Mouse (Mus musculus) CD4-positive, CD25-positive, alpha-beta regulatory T cell, adult 4 months (primary cell): Measurements from ENCODE around the gene Nbeal1. TPM values are rescaled to one million over a fixed set of nuclear protein-coding genes. Genes with fewer than 3 reads are reported as not detected.
"Not testable (repeated sequence)": the region's sequence is repeated elsewhere in the genome, so short reads cannot be mapped to it uniquely, and the experiment has no call there.

Experiments
- ATAC-seq: one replicate; pipeline ENCODE4 v1.8.0; 2017
- polyA plus RNA-seq, 2 experiments: library from polyadenylated mRNA; unstranded; fragments of 100-300 nt; shearing (Covaris generic); gene quantifications; one replicate each; pipeline ENCODE4 v1.2.1; 2017

Nbeal1 gene
- 1 to 10 TPM; 7.4 to 8.0 TPM for polyA plus RNA-seq

DNA sequence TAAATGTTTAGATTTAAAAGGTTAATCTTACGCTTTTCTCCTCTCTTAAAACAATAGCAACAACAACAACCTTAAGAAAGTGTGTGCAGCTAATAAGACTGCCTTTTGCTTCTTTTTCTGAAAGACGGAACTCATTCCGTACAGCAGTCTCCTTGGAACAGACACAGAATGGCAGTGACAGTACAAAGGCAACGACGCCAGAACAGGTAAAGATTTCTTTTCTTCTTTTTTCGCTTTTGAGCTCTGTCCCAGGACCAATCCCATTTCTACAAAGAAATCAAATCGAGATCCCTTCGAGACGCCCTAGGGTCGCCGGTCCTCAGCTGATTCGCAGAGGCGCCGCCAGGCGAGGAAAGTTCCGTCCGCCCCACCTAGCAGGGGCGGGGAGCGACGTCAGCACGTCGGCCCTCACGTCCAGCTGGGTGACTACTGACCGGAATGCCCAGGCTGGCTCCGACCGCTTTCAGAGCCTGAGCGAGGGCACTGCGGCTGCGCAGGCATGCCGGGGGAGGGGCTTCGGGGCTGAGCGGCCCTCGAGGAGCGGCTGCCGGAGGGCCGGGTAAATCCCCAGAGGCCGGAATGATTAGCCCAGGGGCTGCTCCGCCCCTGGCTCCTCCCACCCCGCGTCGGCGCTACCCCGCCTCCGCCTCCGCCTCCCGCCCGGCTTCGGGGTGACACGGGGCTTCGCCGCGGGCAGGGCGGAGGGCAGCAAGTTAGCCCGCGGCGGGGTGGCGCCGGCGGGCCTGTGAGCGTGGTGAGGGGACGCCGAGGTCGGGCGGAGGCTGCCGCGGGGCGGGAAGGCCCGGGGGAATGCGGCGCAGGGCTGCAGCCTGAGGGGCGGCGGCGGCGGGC lies at the start of gene Nbeal1:
Gene Nbeal1, plus strand, starts transcription at position 668 of the 852 bp plus-strand sequence.
- peak; percentile 89 for ATAC-seq

DNA sequence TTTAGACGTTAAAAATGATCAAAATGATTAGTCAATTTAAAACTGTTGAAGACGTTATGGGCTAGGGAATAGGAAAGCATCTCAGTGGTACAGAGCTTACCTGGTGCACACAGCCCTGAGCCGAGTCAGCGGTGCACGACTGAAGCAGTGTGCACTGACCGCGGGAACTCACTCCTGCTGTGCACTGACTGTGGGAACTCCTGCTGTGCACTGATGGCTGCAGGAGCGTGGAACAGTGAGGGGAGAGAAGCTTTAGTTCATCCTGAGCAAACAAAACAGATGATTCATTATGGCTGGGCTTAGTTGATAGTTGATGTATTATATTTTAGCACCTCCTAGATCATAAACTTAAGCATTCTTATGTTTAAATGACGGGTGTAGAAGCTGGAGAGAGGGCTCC lies 43.1 kb upstream of the Nbeal1 start:
- ATAC-seq: no peak

DNA sequence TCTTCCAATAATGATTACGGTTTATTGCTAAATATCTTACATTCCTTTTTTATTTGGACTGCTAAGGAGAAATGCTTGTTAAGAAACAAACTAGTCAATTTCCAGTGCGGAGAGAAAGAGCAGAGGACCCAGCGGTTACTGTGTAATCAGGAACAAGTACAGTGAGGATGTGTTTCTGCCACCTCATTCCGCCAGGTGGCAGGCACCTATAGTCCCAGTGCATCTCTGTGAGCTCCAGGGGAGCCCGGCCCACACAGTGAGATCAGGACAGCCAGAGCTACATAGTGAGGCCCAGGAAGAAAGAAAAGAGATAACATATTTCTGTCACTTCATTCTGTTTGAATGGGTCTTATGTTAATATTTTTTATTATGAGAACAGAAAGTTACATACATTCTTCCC lies 27.7 kb upstream of the Nbeal1 start:
- ATAC-seq: no peak

DNA sequence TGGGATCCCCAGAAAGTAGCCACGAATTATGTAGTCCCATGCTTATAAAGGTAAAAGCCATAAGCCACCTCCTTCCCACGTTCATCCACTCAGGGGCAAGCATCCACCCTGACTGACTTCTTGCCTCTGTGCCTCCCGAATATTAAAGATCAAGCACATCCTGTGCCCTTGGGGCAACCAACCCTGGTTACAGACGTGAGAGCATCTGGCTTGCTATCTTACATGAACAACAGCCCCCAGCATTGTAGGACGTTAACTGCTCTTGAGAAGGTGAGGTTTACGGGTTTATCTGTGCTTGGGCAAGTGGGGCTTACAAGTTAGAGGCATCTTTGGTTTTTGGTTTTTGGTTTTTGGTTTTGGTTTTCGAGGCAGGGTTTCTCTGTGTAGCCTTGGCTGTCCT lies 23.7 kb upstream of the Nbeal1 start:
- ATAC-seq: no peak

DNA sequence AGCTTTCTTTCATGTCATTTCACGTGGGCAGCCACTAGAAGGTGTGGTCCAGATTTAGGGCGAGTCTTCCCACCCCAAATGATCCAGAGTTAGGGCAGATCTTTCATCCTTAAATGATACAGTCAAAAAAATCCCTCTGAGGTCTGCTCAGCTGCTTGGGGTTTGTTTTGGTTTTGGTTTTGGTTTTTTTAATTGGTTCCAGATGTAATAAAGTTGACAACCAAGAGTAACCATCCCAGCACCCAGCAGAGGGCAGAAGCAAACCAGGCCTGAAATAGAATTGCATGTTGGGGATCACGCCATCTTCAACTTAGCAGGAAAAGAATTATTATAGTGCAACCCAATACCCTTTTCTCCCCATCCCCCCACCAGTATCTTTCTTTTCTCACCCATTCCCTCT lies 22.0 kb upstream of the Nbeal1 start:
- peak; percentile 98 for ATAC-seq

DNA sequence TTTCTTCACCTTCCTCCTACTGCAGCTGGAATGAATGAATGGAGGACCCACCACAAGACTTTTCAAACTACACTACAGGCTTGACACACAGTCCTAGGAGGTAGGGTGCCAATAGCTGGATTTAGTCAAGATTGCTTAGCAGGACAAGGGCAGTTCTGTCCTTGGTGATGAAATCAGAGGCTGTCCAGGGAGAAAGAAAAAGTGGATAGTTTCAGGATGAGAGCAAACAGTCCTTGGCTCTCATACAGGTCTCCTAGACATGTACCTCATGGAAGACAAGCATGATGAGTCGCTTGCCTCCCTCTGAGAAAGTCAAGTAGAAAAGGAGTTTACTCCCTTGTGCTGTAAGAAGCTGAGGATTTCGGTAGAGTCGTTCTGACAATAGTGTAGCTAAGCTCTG lies 16.7 kb upstream of the Nbeal1 start:
- ATAC-seq: no peak

DNA sequence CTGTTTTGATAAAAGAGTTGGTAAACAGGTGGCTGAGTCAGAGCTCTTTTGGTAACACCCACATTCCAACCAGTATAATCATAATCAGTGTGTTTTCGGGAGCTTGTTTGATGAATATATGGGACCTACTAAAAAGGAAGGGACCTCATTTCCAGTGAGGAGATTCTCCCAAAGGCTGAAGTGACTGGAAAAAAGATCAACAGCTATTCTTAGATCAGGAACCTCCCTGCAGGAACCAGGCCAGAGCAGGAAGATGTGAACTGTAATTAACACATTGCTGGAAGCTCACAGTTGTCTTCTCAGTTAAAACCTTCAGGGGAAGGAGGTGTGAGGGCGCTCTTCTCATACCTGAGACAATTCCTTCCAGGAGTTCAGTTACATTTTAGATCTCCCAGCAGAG lies 10.8 kb upstream of the Nbeal1 start:
- ATAC-seq: no peak

DNA sequence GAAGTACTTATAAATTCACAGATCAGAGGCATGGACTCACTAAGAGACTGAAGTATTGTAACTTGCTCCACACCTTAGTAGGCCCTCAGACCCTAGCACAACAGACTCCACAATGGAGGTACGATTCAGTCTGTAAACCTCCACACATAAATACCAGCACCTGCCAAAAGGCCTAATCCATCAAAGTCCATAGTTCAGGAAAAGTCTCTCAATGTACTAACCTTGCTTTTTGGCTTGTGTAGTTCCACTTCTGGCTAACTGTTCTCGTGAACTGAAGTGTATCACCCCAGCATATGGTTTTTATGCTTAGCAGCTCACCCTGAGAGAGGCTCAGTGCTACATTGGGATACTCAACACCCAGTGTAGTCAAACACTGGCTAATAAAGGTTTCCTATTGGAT lies 10.1 kb upstream of the Nbeal1 start:
- ATAC-seq: no peak

DNA sequence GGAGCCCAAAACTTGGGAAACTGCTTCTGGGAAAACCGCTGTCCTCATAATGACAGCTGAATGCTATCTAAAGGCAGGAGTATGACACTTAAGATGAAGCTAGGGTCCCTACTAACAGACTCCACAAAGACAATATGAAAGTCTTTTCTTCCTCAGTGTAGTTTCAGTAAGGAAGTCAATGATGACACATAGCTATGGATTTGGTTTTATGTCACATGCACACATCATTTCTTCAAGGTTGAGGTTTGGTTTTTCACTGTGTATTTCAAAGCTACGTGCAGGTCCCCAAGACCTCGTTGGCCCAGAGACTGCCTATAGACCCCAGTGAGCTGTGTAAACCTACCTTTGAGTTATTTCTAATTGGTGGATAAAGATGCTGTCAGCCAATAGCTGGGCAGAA lies 7.3 kb upstream of the Nbeal1 start:
- ATAC-seq: no peak

DNA sequence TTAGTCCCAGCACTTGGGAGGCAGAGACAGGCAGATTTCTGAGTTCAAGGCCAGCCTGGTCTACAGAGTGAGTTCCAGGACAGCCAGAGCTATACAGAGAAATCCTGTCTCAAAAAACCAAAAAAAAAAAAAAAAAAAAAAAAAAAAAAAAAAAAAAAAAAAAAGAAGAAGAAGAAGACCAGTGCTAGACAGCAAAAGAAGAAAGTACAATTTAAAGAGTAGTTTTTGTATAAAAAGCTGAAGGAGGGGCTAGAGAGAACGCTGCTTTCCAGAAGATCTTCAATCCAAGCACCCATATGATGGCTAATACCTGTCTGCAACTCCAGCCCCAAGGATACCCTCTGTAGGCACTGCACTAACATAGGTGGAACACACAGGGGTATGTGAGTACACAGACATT lies 2.6 kb upstream of the Nbeal1 start:
- not testable (repeated sequence) for ATAC-seq

DNA sequence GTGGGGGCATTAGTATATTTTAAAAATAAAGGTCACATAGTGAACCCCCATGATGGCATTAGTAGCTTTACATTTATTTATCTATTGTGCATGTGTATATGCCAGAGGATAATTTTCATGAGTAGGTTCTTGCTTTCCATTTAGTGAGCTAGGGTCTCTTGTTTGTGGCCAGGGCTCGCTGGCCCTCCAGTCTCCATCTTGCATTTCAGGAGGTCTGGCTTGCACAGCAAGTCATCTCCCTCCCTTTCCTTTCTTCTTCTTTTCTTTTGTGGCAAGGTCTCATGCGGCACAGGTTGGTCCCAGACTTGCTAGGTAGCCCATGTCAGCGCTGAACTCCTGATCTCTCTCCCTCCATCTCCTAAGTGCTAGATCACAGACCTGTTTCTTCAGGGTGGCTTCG lies 1.0 kb upstream of the Nbeal1 start:
- no peak for ATAC-seq

DNA sequence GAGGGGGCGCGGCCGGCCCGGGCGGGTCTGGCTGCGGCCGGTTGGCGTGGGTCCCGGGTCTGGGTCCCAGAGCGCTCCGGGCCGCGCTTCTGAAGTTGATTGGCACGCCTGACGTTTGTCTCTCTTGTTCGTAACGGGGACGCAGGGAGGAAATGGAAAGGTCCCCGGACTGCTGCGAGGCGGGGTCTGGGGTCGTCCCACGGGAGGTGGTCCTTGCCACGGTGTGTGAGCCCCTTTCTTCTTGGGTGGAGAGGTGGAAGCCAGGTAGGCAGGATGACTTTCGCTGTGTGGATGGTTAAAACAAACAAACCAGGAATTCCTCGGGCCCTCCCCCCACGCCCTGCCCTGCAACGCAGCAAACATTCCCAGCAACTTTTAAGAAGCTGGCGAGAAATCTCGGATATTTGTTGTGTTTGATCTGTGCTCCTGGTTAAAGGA lies 404 bp downstream of the Nbeal1 start:
- ATAC-seq: peak; percentile 16

DNA sequence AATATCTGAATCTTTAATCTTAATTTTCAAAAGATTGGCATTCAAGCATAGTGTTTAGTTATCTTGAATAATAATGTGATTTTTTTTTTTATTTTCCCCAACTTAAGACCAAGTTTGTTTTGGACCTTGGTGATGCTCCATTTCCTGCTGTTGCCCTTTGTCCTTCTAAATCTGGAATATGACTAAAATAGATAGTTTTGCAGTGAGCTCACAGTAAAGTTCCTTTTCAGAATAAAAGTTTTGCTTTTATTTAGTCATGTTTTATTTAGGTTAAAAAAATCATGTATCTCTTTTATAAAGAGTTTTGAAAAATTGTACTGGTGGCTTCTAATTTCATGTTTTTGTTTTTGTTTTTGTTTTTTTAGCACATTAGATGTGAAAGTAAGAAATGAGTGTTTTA lies 8.1 kb downstream of the Nbeal1 start:
- no peak for ATAC-seq

DNA sequence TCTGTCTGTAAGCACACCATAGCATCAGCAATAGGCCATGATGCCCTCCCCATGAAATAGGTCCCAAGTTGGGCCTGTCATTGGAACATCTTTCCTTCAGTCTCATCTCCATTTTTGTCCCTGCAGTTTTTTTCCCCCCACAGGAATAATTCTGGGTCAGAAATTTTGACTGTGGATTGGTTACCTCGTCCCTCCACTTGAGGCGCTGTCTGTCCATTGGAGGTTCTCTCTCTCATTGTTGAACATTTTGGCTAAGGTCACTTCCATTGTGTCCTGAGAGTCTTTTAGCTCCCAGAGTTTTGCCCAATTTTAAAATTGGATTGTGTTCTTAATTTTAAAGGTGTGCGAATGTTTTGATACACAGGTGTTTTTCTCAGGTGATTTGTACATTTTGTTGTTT lies 16.4 kb downstream of the Nbeal1 start:
- ATAC-seq: no peak

DNA sequence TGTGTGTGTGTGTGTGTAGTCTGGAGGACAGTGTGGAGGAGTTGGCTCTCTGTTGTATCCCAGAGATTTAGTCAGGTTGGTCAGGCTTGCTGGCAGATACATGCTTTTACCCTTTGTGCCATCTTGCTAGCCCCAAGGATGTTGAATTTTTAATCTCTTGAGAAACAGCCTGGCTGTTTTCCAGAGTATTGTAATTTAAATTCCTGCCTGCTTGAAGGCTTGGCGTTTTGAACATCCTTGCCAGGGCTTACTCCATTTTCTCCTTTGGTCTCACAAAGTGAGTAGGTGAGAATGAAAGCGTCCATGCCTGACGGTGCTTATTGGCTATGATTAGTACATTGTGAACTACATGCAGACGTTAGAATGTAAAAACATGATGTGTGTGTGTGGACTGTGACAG lies 18.6 kb downstream of the Nbeal1 start:
- ATAC-seq: no peak

DNA sequence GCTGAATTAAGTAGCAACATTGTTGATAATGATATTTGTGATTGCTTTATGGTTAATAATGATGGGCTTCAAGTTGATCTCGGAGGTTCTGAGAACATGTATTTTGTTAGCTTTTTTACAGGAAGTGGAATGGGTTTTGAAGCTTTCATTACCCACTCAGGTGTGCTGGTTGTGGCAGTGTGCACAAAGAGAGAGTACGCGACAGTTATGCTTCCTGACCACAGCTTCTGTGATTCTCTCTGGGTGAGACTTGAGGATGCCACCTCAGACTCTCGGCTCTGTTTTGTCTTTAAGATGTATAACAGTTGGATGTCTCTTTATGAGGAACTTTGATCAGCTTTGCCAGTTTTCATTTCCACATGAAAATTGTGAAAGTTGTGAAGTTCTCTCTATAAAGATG lies 55.9 kb downstream of the Nbeal1 start:
- ATAC-seq: peak; percentile 47

DNA sequence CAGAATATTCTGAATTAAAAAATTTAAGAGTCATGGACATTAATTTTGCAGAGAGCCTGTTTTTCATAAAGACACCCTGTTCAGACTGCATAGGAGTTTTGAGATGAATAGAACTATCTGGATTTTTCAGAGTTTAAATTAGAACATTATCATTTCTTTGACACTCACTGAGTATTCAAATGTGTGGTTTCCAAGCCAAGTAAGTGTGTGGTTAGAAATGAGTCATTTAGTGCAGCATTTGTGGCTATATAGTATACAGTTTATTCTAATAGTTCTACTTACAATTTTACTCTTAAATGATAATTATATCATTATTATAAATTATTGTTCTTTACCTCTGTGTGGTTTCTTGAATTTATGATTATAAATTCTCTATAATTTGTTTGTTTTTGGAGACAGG lies 60.0 kb downstream of the Nbeal1 start:
- peak; percentile 84 for ATAC-seq

DNA sequence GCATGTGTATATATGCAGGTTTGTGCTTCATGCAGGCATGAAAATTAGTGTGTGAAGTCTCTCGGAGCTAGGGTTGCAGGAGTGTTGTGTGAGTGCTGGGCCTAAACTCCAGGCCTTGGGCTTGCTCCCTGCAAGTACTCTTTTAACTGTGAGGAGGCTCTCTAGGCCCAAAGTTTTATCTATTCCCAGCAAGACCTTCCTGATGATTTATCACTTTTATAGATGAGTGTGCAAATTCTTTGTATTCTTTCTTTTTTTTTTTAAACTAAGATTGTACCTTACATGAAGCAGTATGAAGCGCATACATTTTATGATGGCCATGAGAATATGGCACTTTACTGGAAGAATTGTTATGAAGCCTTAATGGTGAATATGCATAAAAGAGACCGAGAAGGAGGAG lies 87.7 kb downstream of the Nbeal1 start:
- ATAC-seq: no peak

DNA sequence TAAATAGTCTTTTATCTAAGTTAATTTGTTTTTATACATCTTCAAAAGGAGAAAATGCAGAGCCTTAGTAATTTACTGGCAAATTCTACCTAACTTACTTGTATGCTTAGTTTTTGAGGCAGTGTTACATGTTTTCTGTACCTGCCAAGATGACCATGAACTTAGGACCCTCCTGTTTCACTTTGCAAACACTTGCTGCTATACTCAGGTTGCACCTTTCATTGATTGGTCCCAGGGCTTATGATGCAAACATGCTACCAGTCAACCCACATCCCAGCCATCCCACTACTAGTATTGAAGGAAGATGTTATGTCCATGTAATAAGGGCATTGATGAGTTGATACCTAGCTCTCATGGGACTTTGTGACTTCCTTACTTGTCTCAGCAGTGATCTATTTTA lies 88.9 kb downstream of the Nbeal1 start:
- ATAC-seq: no peak

DNA sequence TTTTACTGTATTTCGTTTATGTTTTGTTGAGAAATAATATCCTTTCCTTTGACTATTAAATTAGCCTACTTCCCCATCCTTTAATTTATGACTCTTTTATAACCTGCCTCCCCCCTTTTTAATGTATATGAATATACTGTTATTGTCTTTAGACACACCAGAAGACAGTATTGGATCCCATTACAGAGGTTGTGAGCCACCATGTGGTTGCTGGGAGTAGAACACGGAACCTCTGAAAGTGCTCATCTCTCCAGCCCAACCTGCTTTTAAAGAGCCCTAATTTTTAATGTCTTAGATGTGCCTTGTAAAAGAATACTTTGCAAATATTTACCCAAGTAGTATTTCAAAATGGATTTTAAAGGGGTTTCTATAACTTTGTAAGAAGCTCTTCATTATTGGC lies 92.1 kb downstream of the Nbeal1 start:
- ATAC-seq: peak; percentile 70

DNA sequence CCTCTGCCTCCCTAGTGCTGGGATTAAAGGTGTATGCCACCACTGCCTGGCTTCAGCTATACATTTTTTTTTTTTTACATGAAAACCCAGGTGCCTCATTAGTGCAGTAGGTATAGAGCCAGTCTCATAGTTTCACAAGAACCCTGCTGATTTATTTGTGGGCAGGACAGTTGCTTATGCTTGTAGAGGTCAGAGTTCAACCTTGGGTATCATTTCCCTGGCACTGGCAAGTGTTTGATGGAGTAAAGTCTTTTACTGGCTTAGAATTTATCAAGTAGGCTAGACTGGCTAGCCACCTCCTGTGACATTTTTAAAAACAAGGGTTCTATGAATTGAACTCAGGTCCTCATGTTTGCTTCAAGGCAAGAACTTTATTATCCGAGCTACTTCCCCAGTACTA lies 113.5 kb downstream of the Nbeal1 start:
- no peak for ATAC-seq

DNA sequence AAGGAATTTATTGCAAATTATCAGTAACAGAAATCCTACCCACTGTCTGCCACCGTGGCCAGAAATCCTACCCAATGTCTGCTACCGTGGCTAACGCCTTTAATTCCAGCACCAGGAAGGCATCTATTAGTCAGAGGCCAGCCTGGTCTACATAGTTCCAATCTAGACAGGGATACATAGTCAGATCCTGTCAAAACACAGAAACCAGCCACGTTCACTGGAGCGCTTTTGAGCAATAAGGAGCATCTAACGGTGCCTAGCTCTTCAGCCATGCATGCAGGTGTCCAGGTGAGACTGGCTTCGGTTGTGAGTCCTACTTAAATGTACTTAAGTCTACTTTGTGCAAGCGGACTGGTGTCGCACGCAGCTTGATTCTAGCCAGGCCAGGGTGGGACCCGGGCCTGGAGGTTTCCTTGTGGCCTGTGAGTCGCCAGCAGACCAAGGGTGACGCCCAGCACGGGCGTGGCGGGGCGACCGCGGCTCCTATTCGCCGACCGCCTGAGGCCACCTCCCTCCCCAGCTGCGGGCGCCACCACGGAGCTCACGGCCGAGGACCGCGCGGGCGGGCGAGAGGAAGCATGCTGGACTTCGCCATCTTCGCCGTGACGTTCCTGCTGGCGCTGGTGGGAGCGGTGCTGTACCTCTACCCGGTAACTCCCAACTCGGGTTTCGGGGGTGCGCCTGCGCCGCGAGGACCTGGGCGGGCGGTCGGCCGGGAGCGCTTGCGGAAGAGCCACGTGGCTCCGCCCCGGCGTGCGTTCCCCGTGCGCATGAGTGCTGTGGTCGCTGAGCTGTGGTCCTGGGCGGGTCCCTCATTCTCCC lies 162.6 kb downstream of the Nbeal1 start, which contains the start of gene Cyp20a1:
Gene Cyp20a1, plus strand, starts transcription at position 516 of the 822 bp plus-strand sequence.
- peak; percentile 94 for ATAC-seq

DNA sequence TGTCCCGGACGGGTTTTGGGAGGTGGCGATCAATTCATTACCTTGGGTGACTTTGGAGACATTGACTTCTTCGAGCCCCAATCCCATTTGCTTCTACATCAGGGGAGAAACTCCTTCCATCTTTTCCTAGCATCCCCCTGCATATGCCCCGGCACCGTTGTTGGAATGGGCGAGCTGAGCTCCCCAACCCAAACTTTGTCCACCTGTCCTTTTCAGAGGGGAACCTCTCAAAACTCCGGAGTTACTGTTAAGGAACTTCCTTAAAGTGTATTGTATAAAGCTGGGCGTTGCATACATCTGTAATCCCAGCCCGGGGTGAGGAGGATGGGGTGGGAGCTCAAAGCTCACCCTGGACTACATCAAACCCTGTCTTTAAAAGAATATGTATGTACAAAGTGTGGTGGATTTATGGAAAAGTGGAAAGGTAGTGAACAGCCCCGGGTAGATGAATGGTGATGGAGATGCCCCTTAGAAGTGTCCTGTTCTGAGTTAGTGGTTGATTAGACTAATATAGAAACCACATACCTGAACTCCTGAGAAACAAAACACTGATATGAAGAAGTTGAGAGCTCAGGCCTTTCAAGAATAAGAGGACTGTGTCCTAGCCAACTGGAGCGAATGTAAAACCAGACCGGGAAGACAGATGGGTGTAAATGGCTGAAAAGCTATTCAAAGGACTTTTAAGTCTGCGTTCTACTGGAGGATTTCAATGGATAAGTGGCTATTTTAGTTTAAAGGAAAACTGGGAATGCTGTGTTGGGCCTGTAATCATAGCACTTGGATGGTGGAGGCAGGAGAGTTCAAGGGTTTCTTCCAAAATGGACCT lies 163.4 kb downstream of the Nbeal1 start:
- ATAC-seq: peak; percentile 12
